Mouse (Mus musculus): ENCODE results near the gene Mmp19.

Mmp19 gene

DNA sequence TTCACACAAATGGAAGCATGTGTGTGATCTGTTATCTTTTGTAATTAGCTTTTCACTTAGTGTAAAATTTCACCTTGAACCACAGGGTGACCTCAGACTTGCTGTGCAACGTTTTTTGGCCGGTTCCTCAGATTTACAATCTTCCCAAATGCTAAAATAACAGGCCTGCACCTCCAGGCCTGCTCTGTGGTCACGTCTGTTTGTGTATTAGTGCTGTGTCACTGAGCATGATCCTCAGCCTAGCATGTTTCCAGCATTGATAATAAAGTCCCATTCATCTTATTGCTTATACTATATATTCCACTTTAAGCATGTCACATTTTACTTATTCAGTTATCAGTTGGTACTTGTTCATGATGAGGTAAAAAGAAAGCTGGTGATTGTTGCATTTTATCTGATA, 59.6 kb downstream of the Mmp19 start:
- DNase-seq (ENCODE audit: low read depth, low spot score) = no peak
